Mouse (Mus musculus) sigmoid colon, adult 10 weeks (tissue): ENCODE measurements around the gene Rtkn2. TPM values are rescaled to one million over a fixed set of nuclear protein-coding genes. Genes with fewer than 3 reads are reported as not detected.

ENCODE experiments used
- polyA plus RNA-seq: library from polyadenylated mRNA; stranded (reverse); fragments of 350-450 nt; fragmentation: Illumina TruSeq; extraction: RNeasy Lipid Tissue Mini Kit (QIAGEN cat#74804); gene quantifications from one replicate; pipeline ENCODE4 v1.2.3, GENCODE M21; 2014; ENCODE audit warnings: low read depth, low replicate concordance

The Rtkn2 gene
- polyA plus RNA-seq = 0.41 TPM

GRCm38 (mm10) chr10:67979401-67980157, at the start of gene Rtkn2:
Gene Rtkn2 (plus strand): TSS chr10:67979570.

Other genes with a start within 250 kb of the Rtkn2 start
- 1.9 TPM for gene Zfp365, start 66.9 kb upstream of the Rtkn2 start, polyA plus RNA-seq